Mouse (Mus musculus): ENCODE measurements around the gene Setd7. TPM values are rescaled to one million over a fixed set of nuclear protein-coding genes. Genes with fewer than 3 reads are reported as not detected.
A peak's percentile ranks its signal among the peaks of the same experiment; 100 is the strongest.
"Not testable (repeated sequence)": the region's sequence is repeated elsewhere in the genome, so short reads cannot be mapped to it uniquely, and the experiment has no call there.

The Setd7 gene
- total RNA-seq (2021) = 10 to 100 TPM; 57.0 to 67.0 TPM

DNA sequence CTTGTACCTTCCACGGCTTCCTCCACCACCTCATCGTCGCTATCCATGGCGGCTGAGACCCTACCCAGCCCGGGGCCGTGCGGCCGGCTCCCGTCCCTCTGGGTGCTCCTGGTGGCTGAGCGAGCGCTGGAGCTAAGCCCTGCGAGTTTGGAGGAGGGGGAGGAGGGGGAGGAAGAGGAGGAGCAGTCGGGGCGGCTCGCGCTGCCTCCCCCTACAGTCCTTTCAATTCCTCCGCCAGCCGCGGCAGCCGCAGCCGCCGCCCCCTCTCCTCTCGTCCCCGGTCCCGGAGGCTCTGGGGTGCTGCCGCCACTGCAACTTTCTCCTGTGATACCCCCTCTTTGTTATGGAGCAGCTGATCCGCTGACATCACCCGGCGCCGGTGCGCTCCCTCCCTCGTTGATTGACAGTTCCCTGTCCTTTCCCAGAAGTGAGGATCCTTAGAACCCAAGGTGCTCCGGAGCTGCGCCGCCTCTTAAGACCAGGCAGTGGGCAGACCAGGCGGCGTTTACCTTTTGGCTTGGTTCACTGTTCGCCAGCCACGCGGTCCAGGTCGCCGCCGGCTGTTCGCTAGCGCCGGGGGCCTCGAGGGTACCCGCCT, at the start of gene Setd7:
TSS of gene Setd7 (minus strand) at position 369 of the 598 bp plus-strand sequence.
- intact Hi-C loops (cut with DNase I) = no loop called here
- peak; percentile 86 to 89 for DNase-seq

DNA sequence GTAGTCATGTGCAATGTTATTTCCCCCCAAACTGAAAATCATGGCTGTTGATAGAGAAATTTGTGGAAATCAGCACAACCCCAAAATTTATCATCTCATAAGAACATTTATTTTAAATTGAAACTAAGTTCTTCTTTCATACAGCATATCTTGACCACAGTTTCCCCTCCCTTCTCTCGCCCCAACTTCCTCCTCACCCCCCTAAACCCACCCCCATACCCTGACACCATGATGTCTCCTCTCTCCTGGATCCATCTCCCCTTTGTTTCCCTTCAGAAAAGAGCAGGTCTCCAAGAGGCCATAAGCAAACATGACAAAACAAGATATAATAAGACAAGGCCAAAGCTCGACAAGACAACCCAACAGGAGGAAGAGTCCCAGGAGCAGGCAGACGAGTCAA, 43.8 kb upstream of the Setd7 start:
- intact Hi-C loops (cut with DNase I) = no loop called here
- DNase-seq = no peak

DNA sequence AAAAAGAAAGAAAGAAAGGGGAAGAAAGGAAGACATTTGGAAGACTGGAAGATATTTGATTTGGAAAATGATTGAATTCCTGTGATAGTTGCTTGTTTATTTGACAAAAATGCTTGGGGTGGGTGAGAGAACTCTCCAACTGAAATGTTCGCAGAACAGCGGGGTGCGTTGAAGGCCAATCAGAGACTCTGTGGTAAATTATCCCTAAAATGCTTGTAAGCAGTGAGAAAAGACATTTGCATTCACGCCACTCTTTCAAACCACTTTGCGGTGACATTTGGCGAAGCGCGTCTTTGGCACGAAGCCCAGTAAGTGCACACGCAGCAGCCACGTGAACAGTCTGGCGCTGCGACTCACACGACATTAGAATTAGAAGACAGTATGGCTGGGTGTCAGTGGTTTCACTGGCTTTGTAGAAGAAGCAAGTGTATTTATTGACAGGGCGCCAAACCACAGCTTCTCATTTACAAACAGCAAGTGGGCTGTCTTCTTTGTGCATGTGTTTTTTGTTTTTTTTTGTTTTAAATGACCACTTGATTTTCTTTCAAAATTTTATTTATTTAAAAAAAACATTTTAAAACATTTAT, 43.1 kb upstream of the Setd7 start:
- peak; percentile 10 to 27 for DNase-seq
- intact Hi-C loops (cut with DNase I) = no loop called here

DNA sequence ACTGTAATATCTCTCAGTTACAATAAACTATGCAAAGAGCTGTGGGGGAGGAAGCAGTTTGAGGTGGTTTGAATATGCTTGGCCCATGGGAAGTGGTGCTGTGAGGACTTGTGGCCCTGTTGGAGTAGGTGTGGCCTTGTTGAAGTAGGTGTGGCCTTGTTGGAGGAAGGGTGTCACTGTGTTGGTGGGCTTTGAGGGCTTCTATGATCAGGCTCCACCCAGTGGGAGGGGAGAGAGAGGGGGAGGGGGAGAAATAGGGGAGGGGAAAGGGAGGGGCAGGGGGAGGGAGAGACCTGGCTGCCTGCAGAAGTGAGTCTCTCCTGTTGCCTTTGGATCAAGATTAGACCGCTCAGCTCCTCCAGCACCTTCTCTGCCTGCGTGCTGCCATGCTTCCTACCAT, 40.8 kb upstream of the Setd7 start:
- DNase-seq = no peak
- intact Hi-C loops (cut with DNase I) = no loop called here

DNA sequence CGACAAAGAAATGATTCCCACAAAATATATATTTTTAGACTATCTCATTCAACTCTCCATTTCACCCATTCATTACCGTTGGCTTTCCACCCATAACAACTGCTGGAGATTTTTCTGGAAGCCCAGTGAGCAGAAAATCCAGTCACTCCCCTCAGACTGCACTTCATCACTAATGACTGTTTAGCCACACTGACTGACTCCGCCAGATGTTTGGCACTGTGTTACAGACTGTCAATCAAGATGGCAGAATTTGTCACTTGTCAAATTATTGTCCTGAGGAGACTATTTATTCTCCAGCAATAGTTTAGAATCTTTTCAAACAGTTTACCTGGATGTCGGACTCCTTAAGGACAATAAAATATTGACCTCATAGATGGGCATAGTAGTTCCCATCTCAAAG, 40.0 kb upstream of the Setd7 start:
- DNase-seq = no peak
- intact Hi-C loops (cut with DNase I) = no loop called here

DNA sequence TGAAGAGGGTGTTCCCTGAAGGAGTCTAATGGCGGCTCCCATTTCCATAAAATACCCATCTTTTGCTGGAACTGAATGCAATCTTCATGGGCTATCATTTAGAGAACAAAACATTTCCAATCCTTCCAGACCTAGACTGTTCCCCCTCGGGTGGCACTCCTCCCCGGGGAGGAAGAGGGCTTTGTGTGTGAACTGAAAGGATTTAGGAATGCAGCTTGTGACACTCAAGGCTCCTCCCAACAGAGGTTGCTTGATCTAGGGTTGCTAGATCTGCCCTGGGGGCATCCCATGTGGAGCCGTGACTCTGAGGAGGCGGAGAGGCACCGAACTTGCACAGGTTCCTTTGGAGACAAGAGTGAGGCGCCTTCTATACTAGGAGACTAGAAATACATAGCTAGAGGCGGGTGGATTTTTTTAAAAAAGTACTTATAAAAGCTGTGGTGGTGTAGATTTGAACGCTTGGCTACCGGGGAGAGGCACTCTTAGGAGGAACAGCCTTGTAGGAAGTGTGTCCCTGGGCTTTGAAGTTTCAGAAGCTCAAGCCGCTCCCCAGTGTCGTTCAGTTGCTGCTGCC, 38.5 kb upstream of the Setd7 start:
- intact Hi-C loops (cut with DNase I) = no loop called here
- no peak for DNase-seq

DNA sequence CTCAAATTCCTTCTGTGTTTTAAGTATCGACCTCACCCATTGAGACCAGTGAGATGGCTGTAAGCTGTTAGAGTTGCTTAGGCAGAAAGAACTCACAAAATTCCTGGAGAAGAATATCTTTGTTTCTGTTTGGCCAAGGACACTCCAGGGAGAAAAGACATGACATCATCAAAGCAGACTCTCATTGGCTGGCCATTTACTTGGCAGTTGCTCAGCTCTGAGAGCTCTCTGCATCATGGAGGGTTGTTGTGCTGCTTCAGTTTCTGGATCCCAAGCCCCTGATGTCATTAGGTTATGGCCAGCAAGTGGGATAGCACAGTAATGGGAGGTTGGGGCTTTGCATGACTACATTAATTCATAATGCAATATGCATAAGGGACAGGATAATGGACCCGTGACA, 35.9 kb upstream of the Setd7 start:
- intact Hi-C loops (cut with DNase I) = no loop called here

DNA sequence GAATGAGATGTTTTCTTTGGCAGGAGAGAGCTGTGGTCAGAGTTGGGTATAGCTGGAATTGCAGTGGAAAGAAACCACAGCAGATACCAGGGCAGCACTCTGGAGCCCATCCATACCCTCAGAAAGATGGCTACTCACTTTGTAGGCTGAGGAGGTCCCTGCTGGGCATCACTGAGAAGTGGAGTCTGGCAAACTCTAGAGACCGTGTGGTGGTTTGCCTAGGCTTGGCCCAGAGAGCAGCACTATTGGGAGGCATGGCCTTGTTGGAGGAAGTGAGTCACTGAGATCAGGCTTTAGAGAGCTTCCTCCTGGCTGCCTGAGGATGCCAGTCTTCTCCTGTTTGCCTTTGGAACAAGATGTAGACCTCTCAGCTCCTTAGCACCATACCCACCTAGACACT, 32.8 kb upstream of the Setd7 start:
- intact Hi-C loops (cut with DNase I) = no loop called here
- no peak for DNase-seq

More for the DNA sequence above, 35.9 kb upstream of the Setd7 start:
- DNase-seq = peak; percentile 64 to 72

DNA sequence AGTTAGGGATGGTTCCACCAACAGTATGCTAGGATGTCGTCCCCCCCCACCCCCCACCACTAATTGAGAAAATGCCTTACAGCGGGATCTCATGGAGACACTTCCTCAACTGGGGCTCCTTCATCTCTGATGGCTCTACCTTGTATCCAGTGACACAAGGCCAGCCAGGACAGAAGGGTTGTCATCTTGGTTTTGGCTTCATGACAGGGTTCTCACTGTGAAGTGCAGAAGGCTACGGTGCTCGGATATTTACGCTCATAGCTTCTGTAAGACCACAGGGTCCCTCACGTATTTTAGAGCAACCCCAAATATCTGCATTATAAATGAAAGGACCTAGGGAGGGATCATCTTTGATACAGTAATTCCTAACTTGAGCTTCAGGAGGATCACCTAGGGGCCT, 30.9 kb upstream of the Setd7 start:
- no peak for DNase-seq
- intact Hi-C loops (cut with DNase I) = no loop called here

DNA sequence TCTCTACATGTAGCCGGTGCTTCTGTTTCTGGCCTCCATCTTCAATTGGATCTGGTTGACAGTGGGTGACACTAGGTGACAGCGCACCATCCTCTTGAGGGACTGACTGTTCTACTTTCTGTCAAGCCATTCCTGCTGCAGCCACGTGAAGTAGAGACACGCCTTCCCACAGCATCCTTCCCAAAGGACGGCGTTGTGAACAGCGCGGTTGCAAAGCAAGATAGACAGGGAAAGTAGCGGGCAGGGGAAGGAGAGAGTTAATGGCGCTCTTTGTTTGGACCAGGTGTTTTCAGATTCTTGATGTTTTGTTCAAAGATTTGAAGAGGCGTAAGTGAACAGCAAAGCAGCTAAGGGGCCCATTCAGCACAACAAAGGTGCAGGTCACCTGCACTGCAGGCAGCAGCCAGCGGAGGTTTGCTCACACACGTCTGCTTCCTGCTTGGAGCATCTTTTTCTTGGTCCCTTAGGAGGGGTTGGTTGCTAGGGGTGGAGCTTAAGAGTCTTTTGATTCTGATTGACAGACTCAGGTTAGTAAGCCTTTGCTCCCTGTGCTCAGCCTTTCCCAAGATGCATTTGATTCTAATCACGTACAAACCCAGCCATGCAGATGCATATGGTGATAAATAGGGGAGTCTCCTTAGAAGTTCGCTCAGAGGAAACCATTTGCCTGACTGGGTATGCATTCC, 29.7 kb upstream of the Setd7 start:
- intact Hi-C loops (cut with DNase I) = no loop called here
- no peak for DNase-seq

DNA sequence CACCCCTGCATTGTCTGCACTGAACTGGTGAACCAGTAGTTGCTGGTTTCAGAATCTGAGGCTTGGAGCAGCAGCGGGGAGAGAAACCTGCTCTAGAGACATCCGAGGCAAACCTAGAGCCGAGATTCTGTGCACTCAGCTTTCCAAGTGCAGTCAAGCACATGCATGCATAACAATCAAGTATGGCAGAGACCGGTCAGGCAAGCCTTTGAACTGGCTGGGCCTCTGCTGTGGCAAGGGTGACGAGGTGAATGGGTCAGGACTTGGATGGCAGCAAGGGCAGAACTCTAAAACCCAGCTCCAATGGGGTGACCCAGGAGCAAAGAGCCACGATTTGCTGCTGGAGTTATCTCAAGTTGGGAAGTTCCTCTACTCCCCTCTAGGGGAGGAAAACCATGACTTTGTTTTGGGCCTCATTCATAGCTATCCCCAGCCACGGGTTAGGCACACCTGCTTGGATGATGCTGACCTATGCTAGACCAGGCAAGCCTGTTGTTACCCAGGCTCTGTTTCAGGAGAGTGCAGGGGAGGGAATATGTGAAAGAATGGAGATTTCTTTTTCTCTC, 27.1 kb upstream of the Setd7 start:
- DNase-seq = no peak
- intact Hi-C loops (cut with DNase I) = no loop called here

DNA sequence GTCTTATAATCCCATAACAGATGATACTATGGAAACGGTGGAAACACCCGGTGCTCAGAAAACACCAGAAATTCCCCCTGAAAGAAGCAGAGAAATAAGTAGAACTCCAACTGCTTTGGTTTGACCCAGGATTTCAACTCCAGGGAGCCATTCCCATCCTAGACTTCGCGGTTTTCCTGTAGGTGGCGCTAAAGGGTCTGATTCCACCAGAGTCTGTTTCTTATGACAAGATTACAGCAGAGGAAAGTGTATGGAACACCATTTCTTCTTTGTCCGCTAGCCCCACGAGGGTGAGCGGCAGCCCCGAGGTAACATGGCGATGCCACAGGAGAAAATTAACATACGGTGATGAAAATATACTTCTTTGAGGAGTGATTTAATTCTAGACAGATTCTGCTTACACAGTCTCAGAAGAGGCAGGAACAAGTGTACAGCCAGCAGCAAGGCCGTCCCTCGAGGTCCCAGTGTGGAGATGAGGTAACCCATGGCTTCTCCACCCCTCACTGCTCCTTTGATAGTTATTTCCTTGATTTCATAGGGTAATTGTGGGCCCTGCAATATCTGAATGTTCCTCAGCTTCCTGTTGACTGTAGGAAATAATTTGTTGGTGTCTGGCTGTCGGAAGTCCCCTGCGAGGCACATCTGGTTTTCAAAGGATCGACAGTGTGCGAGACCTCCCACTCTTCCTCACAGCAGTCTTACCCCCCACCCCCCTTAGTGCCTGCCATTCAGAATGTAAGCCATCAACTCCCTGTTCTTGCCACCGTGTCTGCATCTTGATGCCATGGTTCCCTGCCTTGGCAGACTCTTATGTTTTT, 23.1 kb upstream of the Setd7 start:
- DNase-seq = peak; percentile 87 to 93
- intact Hi-C loops (cut with DNase I) = loop anchor here (1.0 to 2.0 kb wide), 2 partner anchors 65 to 659 kb away; no protein-coding TSS in a partner anchor

DNA sequence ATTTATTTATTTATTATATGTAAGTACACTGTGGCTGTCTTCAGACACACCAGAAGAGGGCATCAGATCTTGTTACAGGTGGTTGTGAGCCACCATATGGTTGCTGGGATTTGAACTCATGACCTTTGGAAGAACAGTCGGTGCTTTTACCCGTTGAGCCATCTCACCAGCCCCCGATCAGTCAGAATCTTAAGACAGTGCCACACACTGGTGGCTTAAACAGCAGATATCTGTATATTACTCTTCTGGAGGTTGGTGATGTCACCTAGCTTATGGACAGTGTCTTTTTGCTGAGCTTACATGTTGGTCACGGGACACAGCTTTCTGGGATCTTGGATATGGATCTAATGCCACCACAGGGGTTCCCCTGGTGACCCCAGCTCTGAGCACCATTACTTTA, 18.6 kb upstream of the Setd7 start:
- DNase-seq; intact Hi-C loops (cut with DNase I): not testable (repeated sequence)

DNA sequence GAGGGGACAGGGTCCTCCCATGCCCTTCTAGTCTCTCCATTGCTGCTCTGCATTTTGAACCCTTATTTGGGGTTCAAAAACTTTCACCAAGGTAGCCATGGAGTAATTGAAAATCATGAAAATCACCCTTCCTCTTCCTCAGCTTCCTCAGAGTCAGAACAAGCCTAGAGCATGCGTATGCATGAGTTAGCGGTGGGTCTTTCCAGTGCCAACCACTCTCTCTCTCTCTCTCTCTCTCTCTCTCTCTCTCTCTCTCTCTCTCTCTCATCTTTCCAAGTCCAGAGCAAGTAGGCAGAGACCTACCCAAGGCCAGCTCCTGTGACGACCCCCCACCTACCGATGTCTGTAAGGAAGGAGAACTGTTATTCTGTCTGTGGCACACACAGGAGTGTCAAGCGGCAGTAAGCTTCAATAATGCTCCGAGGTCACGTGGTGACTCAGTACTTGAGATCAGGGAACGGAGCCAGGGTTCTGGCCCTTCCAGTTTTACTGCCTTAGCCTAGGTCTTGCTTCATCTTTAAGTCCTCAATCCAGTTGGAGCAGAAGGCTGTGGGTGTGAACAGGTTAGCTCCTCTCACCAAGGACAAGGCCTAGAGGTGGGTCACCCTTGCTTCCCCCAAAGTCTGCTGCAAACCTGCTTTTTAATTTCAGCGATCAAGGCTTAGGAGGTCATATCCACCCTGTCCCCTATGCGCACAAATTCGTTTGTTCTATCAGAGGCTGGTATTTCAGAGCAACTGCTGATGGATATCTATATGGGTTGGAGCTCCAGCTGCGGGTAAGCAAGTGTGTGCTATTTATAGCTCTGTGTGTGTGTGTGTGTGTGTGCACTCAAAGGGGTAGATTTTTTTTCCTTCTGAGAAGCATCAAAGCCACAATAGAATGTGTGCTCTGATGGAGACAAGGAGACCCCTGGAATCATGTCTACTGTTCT, 17.4 kb upstream of the Setd7 start:
- intact Hi-C loops (cut with DNase I) = no loop called here
- peak; percentile 68 to 75 for DNase-seq

DNA sequence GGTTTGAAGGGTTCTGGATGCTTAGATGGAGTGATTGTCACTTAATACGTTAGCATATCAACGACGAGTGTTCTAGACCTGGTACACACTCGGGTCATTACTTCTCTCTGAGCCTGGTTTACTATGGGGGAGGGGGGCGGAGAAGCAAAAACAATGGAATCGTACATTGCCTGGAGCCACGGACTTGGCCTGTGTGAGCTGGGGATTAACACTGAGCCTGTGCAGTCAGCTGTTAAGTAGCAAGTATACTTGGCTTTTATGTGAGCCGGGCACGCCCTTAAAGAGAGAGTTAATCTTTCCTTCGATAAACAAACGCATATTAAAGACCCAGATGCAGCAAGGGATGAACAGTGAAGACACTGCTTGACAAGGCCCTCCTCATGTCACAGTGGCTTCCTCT, 16.7 kb upstream of the Setd7 start:
- intact Hi-C loops (cut with DNase I) = no loop called here
- DNase-seq = no peak

DNA sequence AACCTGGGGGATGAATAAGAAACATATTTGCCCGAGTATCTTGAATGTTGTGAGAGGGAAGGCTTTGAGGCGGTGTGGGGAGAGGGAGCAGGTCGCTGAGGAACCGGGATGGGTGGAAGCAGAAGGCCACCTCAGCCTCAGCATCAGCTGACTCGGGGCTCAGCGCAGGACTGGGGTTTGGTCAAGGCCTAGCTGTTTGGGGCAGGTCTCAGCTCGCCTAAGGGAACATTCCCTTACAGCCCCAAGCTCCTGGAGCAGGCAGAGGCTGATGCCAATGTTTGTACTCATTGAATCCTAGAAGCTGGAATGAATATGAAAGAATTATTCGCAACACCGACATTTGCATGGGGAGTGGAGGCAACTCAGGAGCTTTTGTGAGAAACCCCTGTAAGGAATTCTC, 13.2 kb upstream of the Setd7 start:
- intact Hi-C loops (cut with DNase I) = no loop called here
- DNase-seq = no peak

DNA sequence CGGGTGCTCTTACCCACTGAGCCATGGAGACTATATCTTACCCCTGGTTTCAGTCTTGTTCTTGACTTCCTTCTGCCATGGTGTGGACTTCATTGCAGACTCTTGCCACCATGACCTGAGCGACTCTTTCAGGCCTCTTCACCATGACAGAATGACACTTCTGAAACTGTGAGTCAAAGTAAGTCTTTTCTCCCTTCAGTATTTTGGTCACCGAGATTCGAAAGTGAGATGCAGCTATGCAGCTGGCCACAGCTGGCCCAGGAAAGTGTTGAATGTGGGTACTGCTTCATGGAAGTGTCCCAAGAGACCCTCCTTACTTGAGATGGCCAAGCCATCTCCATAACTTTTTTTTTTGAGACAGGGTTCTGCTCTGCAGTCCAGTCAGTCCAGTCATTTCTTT, 9.5 kb upstream of the Setd7 start:
- intact Hi-C loops (cut with DNase I) = no loop called here
- DNase-seq = no peak

DNA sequence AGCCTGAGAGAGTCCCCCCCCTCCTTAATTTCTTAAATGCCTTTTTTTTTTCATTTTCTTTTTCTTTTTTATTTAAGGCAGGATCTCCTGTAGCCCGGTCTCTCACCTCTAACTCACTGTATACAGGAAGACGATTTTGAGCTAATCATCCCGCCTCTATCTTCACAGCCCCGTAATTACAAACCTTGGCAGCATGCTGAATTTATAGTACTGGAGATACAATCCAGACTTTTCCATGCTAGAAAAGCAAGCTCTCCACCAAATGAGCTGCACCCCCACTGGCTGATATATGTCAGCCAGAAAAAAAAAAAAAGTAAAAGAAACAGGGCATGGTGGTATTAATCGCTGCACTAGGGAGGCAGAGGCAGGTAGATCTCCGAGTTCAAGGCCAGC, 1.3 kb upstream of the Setd7 start:
- intact Hi-C loops (cut with DNase I) = no loop called here
- DNase-seq = no peak

DNA sequence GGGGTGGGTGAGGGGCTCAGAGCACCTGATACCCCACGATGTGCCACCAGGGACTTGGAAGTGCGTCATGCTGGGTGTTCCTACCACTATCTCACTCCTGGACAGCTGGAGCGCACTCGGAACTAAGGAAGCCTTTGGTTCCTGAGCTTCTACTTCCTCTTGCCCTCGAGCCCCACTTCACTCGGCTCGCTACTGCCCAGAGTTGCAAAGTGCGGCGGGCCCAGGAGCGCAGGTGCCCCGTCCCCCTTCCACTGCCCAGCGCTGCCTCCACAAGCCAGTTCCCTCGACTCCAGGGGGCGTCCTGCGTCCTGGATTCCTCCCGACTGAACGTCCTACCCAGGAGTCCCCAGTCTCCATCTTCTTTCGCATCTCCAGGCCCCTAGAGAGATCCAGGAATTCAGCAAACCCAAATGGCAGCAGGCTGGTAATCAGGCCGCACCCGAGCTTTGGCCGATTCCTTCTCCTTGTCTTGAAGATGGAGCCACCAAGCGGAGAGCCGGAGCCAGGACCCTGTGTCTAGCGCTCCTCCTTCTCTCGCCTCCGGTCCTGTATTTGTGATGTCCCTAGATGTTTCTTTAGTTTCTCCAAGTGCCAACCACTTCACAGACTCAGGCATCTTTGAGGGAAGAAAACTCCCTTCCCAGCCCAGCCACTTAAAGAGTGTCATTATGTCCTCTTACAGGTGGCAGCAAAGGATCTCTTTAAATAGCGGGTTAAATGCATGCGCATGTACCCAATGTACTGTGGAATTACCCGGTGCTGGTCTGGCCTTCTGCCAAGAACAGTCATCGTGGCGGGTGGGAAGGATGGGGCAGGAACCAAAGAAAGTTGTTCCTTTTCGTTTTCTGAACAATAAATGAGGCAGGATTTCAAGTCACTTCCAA, 672 bp upstream of the Setd7 start:
- peak; percentile 55 to 64 for DNase-seq
- intact Hi-C loops (cut with DNase I) = no loop called here

All from heart, postnatal 10 days (tissue).